8 mouse cellular contexts compared by ENCODE assay signal in genomic region chr4:108832916-108833827, GRCm38 (mm10). TPM values are rescaled to one million over a fixed set of nuclear protein-coding genes. Genes with fewer than 3 reads are reported as not detected.
A peak's percentile ranks its signal among the peaks of the same experiment; 100 is the strongest.
DNase-seq lines count a peak whose midpoint lies in the region; ATAC-seq lines count a peak whose summit lies in the region.

Gene Btf3l4, minus strand, starts transcription at chr4:108833614.

- peaks cover 49% of the 10 kb centered on the region for H3K4me1 ChIP-seq in hindbrain, embryonic 13.5 days (replicated peaks)

- H3K27ac ChIP-seq in hindbrain, embryonic 13.5 days: peak within 1 kb of the TSS; percentile 100

- no peaks in the 10 kb centered on the region for H3K9me3 ChIP-seq in hindbrain, embryonic 13.5 days

- peak within 1 kb of the TSS; percentile 81 for H3K4me3 ChIP-seq in hindbrain, embryonic 13.5 days

- WGBS in hindbrain, embryonic 13.5 days: under 1% methylated on average over 58 of the region's 73 CpGs

- H3K4me2 ChIP-seq in hindbrain, embryonic 13.5 days: peak within 1 kb of the TSS; percentile 88

- peak; percentile 95 for ATAC-seq in hindbrain, embryonic 13.5 days (ENCODE audit: low FRiP score)

- peaks cover 14% of the 10 kb centered on the region for H3K36me3 ChIP-seq in hindbrain, embryonic 13.5 days

- H3K27me3 ChIP-seq in hindbrain, embryonic 13.5 days: no peaks in the 10 kb centered on the region

- H3K9ac ChIP-seq in hindbrain, embryonic 13.5 days: peak within 1 kb of the TSS; percentile 99

- peak; percentile 98 for DNase-seq in NIH3T3 (ENCODE audit: low read depth)
- peak; percentile 95 to 97 for DNase-seq in cerebellum, postnatal 10 days
- peak; percentile 85 for DNase-seq in frontal cortex, postnatal 14 days (ENCODE audit: low spot score in 2 of 2)
- peak; percentile 73 to 84 for DNase-seq in layer of hippocampus, postnatal 25 days (ENCODE audit: extremely low spot score in 1 of 2, low spot score in 1 of 2)
- peak; percentile 91 for DNase-seq in lung, postnatal 25 days (ENCODE audit: low spot score)
- DNase-seq in retina, embryonic 14.5 days (ENCODE audit: low spot score): peak; percentile 96
- peak; percentile 92 for DNase-seq in thymus, postnatal 4 days

RNA-seq across cellular contexts. Expression of gene Btf3l4, which starts in this region (rescaled TPM):
- 218 and 222 TPM in 2 replicates for polyA plus RNA-seq in hindbrain, embryonic 13.5 days (2015; fragmentation: Nextera tagmentation; extraction: Ambion mirVana)
- 10 to 100 TPM; 92.4 to 93.2 TPM for total RNA-seq in layer of hippocampus, postnatal 25 days (2021)

Comparison
In these comparisons a context has a peak if more than half of its experiments do, and no peak if none do; other contexts are left out.
1. Peak in every context shown above with its lines: DNase-seq, ATAC-seq, H3K4me3 ChIP-seq and H3K27ac ChIP-seq.